Mouse (Mus musculus): Measurements from ENCODE around the gene Ppp1r12a. TPM values are rescaled to one million over a fixed set of nuclear protein-coding genes. Genes with fewer than 3 reads are reported as not detected.

Gene Ppp1r12a
- polyA plus RNA-seq, 1 experiment: 13.8 TPM

- Histone ChIP-seq H3K4me3 (replicated peaks) (no peak overlapping the region), H3K36me3 (replicated peaks; ENCODE audit: low read length) (no peaks in the 10 kb centered on the region), H3K27me3 (replicated peaks) (no peaks in the 10 kb centered on the region), H3K4me1 (no peaks in the 10 kb centered on the region), H3K9me3 (no peaks in the 10 kb centered on the region)
- TF ChIP-seq FLI1 (IDR thresholded peaks at IDR 0.05; ENCODE audit: low read length): no peak
- no peak for TF ChIP-seq GATA1 (IDR thresholded peaks at IDR 0.05; ENCODE audit: borderline replicate concordance, low read length)
Measured at GRCm38 (mm10) chr10:108293620-108294195, 131.7 kb downstream of the Ppp1r12a start.

GRCm38 (mm10) chr10:108294766-108295165 lies 132.8 kb downstream of the Ppp1r12a start:
- Histone ChIP-seq H3K36me3 (replicated peaks; ENCODE audit: low read length) (no peaks in the 10 kb centered on the region), H3K4me1 (no peaks in the 10 kb centered on the region), H3K9me3 (no peaks in the 10 kb centered on the region), H3K27me3 (replicated peaks) (no peaks in the 10 kb centered on the region), H3K4me3 (replicated peaks) (no peak overlapping the region)
- no peak for TF ChIP-seq GATA1 (IDR thresholded peaks at IDR 0.05; ENCODE audit: borderline replicate concordance, low read length)

DNA sequence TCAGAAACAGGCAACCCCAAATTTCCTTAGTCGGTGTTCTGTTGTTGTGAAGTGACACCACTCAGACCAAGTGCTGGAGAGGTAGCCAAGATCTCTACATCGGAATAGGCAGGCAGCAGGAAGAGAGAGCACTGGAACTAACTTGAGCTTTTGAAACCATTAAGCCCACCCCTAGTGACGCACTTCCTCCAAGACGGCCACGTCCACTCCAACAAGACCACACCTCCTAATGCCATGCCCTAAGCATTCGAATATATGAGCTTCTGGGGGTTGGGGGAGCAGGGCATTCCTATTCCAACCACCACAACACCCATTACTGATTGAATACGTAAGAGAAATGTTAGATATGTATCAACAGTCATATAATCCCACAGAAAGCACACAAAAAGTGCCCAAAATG lies 134.5 kb downstream of the Ppp1r12a start:
- TF ChIP-seq GATA1 (IDR thresholded peaks at IDR 0.05; ENCODE audit: borderline replicate concordance, low read length) (no peak), FLI1 (IDR thresholded peaks at IDR 0.05; ENCODE audit: low read length) (no peak)
- Histone ChIP-seq H3K4me1 (no peaks in the 10 kb centered on the region), H3K9me3 (no peaks in the 10 kb centered on the region), H3K27me3 (replicated peaks) (no peaks in the 10 kb centered on the region), H3K4me3 (replicated peaks) (no peak overlapping the region), H3K36me3 (replicated peaks; ENCODE audit: low read length) (no peaks in the 10 kb centered on the region)

GRCm38 (mm10) chr10:108298261-108298660 lies 136.3 kb downstream of the Ppp1r12a start:
- Histone ChIP-seq H3K4me1 (no peaks in the 10 kb centered on the region), H3K36me3 (replicated peaks; ENCODE audit: low read length) (no peaks in the 10 kb centered on the region), H3K27me3 (replicated peaks) (no peaks in the 10 kb centered on the region), H3K9me3 (no peaks in the 10 kb centered on the region), H3K4me3 (replicated peaks) (no peak overlapping the region)
- TF ChIP-seq FLI1 (IDR thresholded peaks at IDR 0.05; ENCODE audit: low read length) (no peak), GATA1 (IDR thresholded peaks at IDR 0.05; ENCODE audit: borderline replicate concordance, low read length) (no peak)

DNA sequence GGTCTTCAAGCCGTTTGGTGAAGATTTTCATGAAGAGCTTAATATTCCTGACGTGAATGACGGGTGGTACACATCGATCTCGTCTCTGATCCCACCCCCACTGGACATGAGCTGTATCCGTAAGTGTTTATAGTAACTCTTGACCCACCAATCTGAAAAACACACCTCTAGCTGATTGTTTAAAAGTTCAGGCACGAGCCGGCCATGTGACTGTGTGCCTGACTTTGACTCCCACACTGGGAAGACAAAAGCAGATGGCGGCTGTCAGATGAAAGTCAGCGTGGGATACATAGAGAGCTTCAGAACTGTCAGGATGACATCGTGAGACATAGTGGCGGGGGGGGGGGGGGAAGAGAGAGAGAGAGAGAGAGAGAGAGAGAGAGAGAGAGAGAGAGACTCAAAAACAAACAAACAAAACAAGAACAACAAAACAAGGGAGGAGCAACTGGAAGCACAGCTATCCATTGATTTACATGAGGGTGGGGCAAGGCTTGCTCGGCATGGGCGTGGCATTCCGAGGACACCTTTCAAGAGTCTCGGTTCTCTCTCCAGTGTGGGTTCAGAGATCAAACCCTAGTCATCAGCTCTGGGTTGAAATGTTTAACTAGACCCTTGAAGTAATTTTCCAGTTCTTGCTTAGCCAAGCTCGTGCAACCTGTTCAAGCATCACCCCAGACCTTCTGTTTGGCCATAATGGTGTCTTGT lies 137.0 kb downstream of the Ppp1r12a start:
- TF ChIP-seq FLI1 (IDR thresholded peaks at IDR 0.05; ENCODE audit: low read length): no peak
- no peak for TF ChIP-seq GATA1 (IDR thresholded peaks at IDR 0.05; ENCODE audit: borderline replicate concordance, low read length)

DNA sequence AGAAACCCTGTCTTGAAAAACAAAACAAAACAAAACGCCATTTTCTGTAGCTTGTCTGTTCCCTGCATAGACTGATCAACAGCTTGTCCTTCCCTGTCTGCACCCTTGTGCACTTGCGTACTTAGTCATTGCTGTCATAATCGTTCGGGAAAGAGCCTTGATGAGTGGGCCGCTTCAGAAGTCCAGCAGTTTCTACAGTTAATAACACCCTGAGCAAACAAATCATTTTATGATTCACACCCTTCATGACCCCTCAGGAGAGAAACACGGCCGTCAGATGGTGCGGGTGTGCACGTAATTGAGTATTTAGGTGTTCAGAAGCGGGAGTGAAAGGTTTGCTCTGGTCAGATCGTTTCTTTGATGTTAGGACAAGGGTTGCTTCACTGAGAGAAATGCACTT lies 137.8 kb downstream of the Ppp1r12a start:
- H3K4me3 ChIP-seq (replicated peaks): no peak overlapping the region
- no peaks in the 10 kb centered on the region for H3K36me3 ChIP-seq (replicated peaks; ENCODE audit: low read length)
- H3K27me3 ChIP-seq (replicated peaks): no peaks in the 10 kb centered on the region
- TF ChIP-seq FLI1 (IDR thresholded peaks at IDR 0.05; ENCODE audit: low read length) (no peak), GATA1 (IDR thresholded peaks at IDR 0.05; ENCODE audit: borderline replicate concordance, low read length) (no peak)
- no peaks in the 10 kb centered on the region for H3K9me3 ChIP-seq
- H3K4me1 ChIP-seq: no peaks in the 10 kb centered on the region

More for the DNA sequence above, 137.0 kb downstream of the Ppp1r12a start:
- Histone ChIP-seq H3K4me1 (no peaks in the 10 kb centered on the region), H3K27me3 (replicated peaks) (no peaks in the 10 kb centered on the region), H3K9me3 (no peaks in the 10 kb centered on the region), H3K36me3 (replicated peaks; ENCODE audit: low read length) (no peaks in the 10 kb centered on the region), H3K4me3 (replicated peaks) (no peak overlapping the region)

DNA sequence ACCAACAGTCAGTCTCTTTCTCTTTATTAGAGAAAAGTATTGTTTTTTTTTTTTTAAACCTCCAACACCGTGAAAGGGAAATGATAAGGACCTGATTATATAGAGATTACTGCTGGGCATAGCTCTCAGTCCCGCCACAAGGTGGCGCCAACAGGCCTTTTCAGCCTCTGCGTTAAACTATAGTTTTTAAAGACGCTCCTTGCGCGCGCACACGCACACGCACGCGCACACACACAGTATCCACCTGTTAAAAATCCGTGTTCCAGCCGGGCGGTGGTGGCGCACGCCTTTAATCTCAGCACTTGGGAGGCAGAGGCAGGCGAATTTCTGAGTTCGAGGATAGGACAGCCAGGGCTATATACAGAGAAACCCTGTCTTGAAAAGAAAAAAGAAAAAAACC lies 138.8 kb downstream of the Ppp1r12a start:
- Histone ChIP-seq H3K4me1 (no peaks in the 10 kb centered on the region), H3K36me3 (replicated peaks; ENCODE audit: low read length) (no peaks in the 10 kb centered on the region), H3K27me3 (replicated peaks) (no peaks in the 10 kb centered on the region), H3K4me3 (replicated peaks) (peak overlapping the region; percentile 81), H3K9me3 (no peaks in the 10 kb centered on the region)
- TF ChIP-seq FLI1 (IDR thresholded peaks at IDR 0.05; ENCODE audit: low read length): no peak
- no peak for TF ChIP-seq GATA1 (IDR thresholded peaks at IDR 0.05; ENCODE audit: borderline replicate concordance, low read length)

- no peaks in the 10 kb centered on the region for H3K27me3 ChIP-seq (replicated peaks)
- no peak overlapping the region for H3K4me3 ChIP-seq (replicated peaks)
- no peak for TF ChIP-seq GATA1 (IDR thresholded peaks at IDR 0.05; ENCODE audit: borderline replicate concordance, low read length)
- no peak for TF ChIP-seq FLI1 (IDR thresholded peaks at IDR 0.05; ENCODE audit: low read length)
- H3K36me3 ChIP-seq (replicated peaks; ENCODE audit: low read length): no peaks in the 10 kb centered on the region
- H3K9me3 ChIP-seq: peaks cover 7% of the 10 kb centered on the region
- H3K4me1 ChIP-seq: no peaks in the 10 kb centered on the region
Measured at GRCm38 (mm10) chr10:108307772-108308171, 145.8 kb downstream of the Ppp1r12a start.

DNA sequence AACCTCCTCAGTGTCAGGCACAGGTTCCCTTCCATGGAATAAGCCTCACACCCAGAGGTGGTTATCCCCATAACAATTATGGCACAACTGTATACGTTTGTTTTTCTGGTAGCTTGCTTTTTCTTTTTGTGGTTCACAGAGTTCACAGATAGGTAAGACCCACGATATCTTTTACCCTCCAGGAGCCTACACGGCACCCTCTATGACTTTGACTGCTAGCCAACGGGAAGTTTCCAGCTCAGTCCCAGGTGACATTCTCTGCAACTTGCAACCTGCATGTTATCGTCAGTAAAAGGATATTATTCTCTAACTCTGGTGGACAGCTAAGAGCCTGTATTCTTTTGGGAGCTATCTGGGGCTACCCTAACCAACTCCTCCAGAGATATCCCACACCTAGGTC lies 148.2 kb downstream of the Ppp1r12a start:
- Histone ChIP-seq H3K9me3 (peaks cover 7% of the 10 kb centered on the region), H3K4me3 (replicated peaks) (no peak overlapping the region), H3K27me3 (replicated peaks) (no peaks in the 10 kb centered on the region), H3K4me1 (no peaks in the 10 kb centered on the region), H3K36me3 (replicated peaks; ENCODE audit: low read length) (no peaks in the 10 kb centered on the region)
- TF ChIP-seq FLI1 (IDR thresholded peaks at IDR 0.05; ENCODE audit: low read length): no peak

- H3K9me3 ChIP-seq: peaks cover 7% of the 10 kb centered on the region
- H3K27me3 ChIP-seq (replicated peaks): no peaks in the 10 kb centered on the region
- TF ChIP-seq GATA1 (IDR thresholded peaks at IDR 0.05; ENCODE audit: borderline replicate concordance, low read length) (no peak), FLI1 (IDR thresholded peaks at IDR 0.05; ENCODE audit: low read length) (no peak)
- H3K36me3 ChIP-seq (replicated peaks; ENCODE audit: low read length): no peaks in the 10 kb centered on the region
- H3K4me1 ChIP-seq: no peaks in the 10 kb centered on the region
- no peak overlapping the region for H3K4me3 ChIP-seq (replicated peaks)
Measured at GRCm38 (mm10) chr10:108311396-108311795, 149.4 kb downstream of the Ppp1r12a start.
